Mouse (Mus musculus) right cerebral cortex, postnatal 10 days (tissue): ENCODE measurements at regions not wholly inside any gene's neighbourhood (a gene's known extent, or its start where the extent isn't known, plus 50 kb on each side); places are given as distances from the start of the nearest gene placed in this dataset.
"Not testable (repeated sequence)": the region's sequence is repeated elsewhere in the genome, so short reads cannot be mapped to it uniquely, and the experiment has no call there.

Experiments
- DNase-seq, 2 experiments: peaks; one replicate each; pipeline ENCODE4 v3.0.0; 2021; ENCODE audit warnings: low spot score in 2 of 2

DNA sequence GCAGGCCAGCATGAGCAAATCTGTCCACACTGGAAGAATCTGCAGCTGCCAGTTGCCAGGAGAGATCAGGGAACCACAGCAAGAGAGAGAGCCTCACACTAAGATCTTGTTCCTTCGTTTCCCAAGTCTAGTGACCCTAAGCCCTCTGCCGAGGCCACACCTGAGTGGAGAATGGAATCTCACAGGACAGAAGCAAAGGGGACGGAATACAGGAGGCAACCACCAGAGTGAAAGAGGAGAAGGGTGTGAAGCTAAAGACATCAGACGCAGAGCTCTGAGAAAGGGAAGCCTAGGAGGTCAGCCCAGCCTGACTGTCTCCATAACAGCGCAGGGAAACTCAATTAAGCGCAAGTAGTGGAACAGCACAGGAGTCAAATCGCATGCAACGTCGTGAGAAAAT lies 75.0 kb downstream of the Suds3 start:
- DNase-seq: no peak

- peak; percentile 67 to 76 for DNase-seq
Observed at GRCm38 (mm10) chr5:117037261-117037660, 78.7 kb downstream of the Suds3 start.

DNA sequence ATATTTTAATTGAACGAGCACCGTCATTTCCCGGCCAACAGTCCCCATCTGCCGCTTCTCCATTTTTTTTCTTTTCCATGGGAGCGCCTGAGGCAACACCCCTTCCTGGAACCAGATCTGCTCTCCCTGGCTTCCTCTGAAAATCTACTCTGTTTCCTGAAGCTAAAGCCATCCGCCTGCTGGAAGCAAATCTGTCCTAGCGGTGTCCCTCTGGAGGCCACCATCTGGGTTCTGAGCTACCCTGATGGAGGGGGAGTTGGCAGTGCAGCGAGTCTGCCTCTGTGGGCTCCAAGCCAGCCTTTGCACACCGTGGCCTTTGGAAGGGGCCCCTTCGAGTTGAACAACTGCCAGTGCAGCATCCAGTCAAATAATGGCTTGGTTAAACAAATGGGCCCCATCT lies 83.8 kb downstream of the Suds3 start:
- peak; percentile 75 to 85 for DNase-seq

GRCm38 (mm10) chr5:117025689-117026383 lies 90.1 kb downstream of the Suds3 start:
- DNase-seq: peak; percentile 33 to 40

GRCm38 (mm10) chr5:117018419-117019150 lies 97.3 kb downstream of the Suds3 start:
- no peak for DNase-seq

GRCm38 (mm10) chr5:117011128-117011527 lies 104.8 kb downstream of the Suds3 start:
- DNase-seq: no peak

- DNase-seq: peak; percentile 72 to 81
Observed at GRCm38 (mm10) chr5:117000770-117001201, 115.1 kb downstream of the Suds3 start.

DNA sequence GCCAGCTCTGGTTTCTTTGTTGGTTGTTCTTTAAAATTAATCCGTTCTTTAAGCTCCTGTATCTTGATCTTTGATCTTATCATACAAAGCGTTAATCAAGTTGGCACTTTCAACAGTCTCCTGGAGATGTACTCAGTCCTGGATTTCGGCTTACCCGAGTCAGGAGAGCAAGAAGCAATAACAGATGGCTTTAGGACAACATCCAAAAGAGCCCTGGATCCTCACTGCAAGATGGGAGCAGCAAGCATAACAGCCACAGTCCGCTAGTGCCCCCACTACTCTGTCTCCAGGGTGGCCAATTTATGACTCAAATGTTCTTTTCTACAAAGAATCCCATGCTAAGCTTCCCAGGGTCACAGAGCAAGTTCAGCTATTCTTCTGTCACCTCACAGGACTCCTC lies 121.4 kb downstream of the Suds3 start:
- DNase-seq: no peak

DNA sequence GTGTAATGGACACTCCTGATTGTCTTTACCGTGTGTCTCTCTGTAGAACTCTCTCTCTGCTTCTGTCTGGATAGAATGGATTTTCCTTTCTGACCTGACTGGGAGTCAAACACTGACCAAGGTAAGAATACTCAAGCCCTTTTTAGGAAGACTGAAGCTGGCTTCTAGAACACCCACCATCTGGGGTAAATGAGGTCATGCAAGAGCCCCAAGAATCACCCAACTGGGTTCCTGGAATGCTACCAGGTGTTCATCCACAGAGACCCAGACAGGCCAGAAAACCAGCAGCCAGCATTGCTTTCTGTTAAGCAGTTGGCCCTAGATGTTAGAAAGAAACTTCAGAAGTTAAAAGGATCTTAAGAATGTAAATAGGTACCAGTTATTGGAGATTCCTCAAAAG lies 122.2 kb downstream of the Suds3 start:
- no peak for DNase-seq

DNA sequence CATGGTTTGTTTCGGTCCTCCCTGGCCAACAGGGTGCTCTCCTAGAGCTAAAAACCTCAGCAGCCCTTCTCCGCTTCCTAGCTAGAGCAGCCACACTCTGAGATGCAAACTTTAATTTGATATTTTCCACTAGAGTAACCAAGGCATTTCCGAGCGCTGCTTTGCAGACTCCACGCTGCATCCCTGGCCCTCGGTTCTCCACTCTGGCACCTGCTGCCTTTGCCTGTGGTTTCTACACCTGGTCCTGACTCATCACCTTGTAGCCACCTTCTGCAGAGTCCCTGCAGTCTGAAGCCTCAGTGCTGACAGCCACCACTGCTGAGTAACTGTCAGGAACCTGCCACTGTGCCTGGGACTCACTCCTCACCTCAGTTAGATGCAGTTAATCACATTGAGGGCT lies 124.5 kb downstream of the Suds3 start:
- no peak for DNase-seq

- not testable (repeated sequence) for DNase-seq
Observed at GRCm38 (mm10) chr5:116971474-116971873, 144.4 kb downstream of the Suds3 start.

DNA sequence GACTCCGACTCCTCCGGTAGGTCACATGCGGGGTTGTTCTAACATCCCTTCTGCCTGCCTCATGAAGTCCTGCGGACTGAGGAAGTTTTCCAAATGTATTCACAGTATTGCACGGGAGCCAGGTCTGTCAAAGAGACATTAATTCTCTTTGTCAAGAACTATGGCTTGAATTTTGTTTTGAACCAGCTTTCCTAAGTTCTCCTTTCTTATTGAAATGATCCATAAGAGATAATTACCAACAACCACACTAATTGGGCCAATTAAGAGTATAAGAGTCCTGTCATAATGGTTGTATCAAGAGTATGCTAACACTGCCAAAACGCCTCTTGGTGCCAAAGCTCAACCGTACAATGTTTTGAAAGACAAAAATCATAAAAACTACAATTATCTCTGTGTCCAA lies 151.7 kb downstream of the Suds3 start:
- no peak for DNase-seq

- DNase-seq: no peak
Observed at GRCm38 (mm10) chr5:116963106-116963505, 152.8 kb downstream of the Suds3 start.

GRCm38 (mm10) chr5:116960041-116960440 lies 155.9 kb downstream of the Suds3 start:
- DNase-seq: no peak

GRCm38 (mm10) chr5:116958141-116958540 lies 157.8 kb downstream of the Suds3 start:
- DNase-seq: no peak

DNA sequence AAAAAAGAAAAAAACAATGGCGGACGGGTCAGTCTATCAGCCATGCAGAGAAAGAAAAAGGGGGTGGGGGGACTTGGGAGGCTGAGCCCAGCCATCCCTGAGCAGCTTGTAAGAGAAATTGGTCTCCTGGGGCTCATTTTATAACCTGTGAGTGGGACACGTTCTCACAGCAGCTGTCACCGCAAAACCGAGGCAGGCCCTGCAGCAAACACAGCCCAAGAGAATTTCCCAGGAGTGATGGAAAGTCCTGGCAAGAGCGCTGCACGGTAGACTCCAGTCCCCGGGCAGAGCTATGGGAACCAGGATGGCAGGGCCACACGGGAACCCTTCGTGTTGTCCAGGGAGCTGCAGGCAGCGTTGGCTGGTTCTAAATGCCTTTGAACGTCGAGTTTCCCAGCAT lies 159.3 kb downstream of the Suds3 start:
- DNase-seq: no peak

DNA sequence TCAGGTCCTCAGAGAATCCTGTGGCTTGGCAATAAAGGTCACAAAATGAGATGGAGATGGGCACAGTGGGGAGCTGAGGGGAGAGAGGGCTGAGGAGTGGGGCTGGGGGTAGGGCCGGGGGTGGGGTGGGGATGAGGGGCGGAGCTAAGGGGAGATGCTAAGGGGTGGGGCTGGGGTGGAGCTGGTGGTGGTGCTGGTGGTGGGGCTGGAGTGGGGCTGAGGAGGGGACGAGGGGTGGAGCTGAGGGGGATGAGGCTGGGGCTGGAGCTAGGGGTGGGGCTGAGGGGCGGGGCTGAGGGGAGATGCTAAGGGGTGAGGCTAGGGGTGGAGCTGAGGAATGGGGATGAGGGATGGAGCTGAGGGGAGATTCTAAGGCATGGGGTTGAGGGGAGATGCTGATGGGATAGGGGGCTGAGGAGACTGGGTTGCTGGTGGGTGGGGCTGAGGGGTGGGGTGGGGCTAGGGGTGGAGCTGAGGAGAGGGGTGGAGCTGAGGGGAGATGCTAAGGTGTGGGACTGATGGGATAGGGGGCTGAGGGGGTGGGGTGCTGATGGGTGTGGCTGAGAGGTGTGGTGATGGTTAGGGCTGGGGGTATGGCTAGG lies 165.5 kb downstream of the Suds3 start:
- no peak for DNase-seq

DNA sequence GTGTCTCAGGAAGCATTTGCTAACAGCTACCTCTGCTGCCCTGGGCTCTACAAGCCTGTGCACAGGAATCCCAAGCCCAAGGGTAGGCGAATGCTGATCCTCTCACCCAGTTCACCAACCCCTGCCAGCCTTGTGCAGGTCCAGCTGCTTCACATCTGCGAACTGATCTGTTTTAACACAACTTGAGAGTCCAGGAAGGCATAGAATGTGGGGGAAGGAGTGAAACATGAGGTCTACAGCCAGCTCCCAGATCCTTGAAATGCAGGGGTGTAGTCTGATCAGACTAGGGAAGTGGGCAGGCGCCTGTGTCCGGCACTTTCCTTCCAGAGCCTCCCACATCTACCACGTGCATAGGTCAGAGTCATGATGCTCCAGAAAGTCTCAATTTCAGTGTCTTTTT lies 181.3 kb downstream of the Suds3 start:
- no peak for DNase-seq

DNA sequence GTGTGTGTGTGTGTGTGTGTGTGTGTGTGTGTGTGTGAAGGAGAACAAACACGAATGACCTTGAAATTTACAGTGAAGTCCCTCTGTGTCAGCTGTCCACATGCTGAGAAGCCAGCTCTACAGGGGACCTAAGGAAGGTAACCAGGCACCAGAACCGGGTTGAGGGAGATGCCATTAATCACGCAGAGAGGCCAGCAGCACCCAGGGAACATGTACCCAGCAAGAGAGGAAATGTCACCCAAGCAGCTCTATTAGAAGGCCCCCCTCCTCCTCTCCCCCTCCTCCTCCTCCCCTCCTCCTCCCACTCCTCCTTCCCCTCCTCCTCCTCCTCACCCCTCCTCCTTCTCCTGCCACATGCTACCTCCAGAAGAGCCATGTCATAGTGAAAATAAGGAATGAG lies 181.8 kb downstream of the Suds3 start:
- no peak for DNase-seq

DNA sequence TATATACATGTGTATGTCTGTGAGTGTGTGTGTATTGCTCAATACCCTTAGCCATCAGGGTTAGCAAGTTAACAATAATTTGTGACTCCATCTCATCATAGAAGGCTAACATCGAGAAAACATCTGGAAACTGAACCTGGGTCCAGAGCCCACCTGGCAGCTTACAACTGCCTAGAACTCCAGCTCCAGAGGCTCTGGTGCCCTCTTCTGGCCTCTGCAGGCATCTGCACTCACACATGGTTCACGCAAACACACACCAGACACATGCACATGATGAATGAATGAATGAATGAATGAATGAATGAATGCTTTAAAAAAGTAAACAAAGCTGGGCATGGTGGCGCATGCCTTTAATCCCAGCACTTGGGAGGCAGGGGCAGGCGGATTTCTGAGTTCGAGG lies 182.8 kb downstream of the Suds3 start:
- no peak for DNase-seq

DNA sequence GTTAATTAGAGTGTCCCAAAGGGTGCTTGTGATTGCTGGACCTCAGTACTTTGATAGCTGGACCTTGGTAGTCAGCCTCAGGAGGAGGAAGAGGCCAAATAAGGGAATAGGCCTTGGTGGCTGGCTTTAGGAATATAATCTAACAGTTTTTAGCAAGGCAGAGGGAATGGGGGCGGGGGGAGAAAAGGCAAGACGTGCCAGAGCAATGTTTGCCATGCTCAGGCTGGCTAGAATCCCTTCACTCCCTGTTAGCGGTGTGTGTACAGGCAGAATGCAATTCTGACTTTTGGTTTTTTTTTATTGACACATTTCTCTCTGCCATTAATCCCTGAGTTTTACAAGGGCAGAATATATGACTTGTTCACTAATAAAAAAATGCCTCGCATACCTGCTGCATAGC lies 192.2 kb downstream of the Suds3 start:
- peak; percentile 37 to 40 for DNase-seq

- DNase-seq: no peak
Observed at GRCm38 (mm10) chr5:116922059-116922671, 193.7 kb downstream of the Suds3 start.

DNA sequence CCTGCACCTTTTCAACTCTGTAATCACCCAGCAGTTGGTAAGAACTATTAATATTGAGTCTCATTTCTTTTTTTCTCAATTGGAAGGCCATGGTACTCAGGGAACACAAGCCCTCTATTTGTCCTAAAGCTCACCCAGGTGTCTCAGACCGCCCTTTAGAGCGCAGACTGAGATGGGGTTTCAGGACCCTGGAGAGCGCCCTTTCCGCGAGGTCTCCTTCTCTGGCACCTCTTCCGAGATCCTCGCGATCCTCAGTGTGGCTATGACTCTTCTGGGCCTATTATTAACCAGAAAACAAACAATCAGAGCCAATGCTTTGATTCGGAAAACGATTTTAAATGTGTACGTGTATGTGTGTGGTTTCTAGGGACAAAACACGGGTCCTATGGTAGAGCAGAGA lies 201.0 kb downstream of the Suds3 start:
- no peak for DNase-seq
